Comparison of ENCODE assay signal across 11 mouse cellular contexts in the genomic region with DNA sequence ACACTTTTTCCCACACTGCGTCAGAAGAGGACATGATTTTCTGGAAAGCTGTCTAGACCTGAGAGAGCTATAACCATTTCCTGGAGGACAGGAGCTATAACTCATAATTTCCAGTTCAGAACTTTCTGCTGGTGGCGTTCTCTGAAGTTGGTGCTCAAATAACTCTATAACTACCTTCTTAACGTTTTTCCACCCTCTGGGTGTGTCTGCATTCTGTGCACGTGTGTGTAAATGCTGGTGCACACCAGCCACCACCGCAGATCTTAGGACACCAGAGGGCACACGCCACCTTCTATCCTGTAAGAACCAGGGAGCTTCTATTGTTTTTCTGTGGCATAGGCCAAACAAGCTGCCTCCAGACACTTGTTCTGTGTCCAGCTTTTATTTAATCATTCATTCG.
"Had no signal": no experiment of that assay in that cellular context is flagged by ENCODE, and none has a peak within 500 bp of the region (broad histone marks: within the 10 kb centered on the region; RNA-seq: fewer than 3 reads in every experiment).

No protein-coding gene starts in this region.

- H3K4me3 ChIP-seq: layer of hippocampus, adult 2 months; limb, embryonic 13.5 days; midbrain, embryonic 13.5 days; neural tube, embryonic 15.5 days had no signal

- H3K4me1 ChIP-seq: neural tube, embryonic 15.5 days had no signal

- DNase-seq: kidney, adult 11 months; kidney, adult 9 months; kidney, postnatal 4 days; left cerebral cortex, postnatal 4 days; right cerebral cortex, adult 18-20 months; right cerebral cortex, postnatal 25 days had no signal

- H3K9ac ChIP-seq: limb, embryonic 13.5 days; midbrain, embryonic 13.5 days; neural tube, embryonic 15.5 days had no signal

- H3K4me2 ChIP-seq: limb, embryonic 13.5 days; midbrain, embryonic 13.5 days; neural tube, embryonic 15.5 days had no signal

- H3K9me3 ChIP-seq: limb, embryonic 13.5 days; neural tube, embryonic 15.5 days had no signal

- ATAC-seq: midbrain, embryonic 13.5 days had no signal

- H3K27ac ChIP-seq: kidney, postnatal 0 days; layer of hippocampus, adult 2 months; limb, embryonic 13.5 days; midbrain, embryonic 13.5 days; neural tube, embryonic 15.5 days had no signal

- H3K27me3 ChIP-seq: limb, embryonic 13.5 days; midbrain, embryonic 13.5 days; neural tube, embryonic 15.5 days had no signal
